Mouse (Mus musculus) heart, embryonic 14.5 days (tissue): ENCODE data around the gene Tiam1. TPM values are rescaled to one million over a fixed set of nuclear protein-coding genes. Genes with fewer than 3 reads are reported as not detected.

Experiments
- ATAC-seq: fragments of 200-750 bp; cut with Nextera tagmentation; 2 replicates; pipeline ENCODE4 v1.8.0; 2017; ENCODE audit warnings: low read depth, moderate TSS enrichment; ENCODE audit not compliant: insufficient number of reproducible peaks, insufficient read depth, low FRiP score
- H3K27ac ChIP-seq, 2 experiments: fragments of 200-500 bp in 1 of 2; fragments of 300-500 bp in 1 of 2; sonication (generic) in 1 of 2; replicated peaks in 1 of 2; 2 replicates each; pipeline ENCODE4 v1.5.1; 2012 to 2014; ENCODE audit warnings: low read depth in 2 of 2, low read length in 2 of 2, control low read depth in 1 of 2, mild to moderate bottlenecking in 1 of 2, mixed read lengths in 1 of 2; ENCODE audit not compliant: control insufficient read depth in 1 of 2, insufficient read depth in 1 of 2
- H3K27me3 ChIP-seq: fragments of 300-500 bp; sonication (generic); 2 replicates; pipeline ENCODE4 v1.6.1; 2014; ENCODE audit warnings: mild to moderate bottlenecking, low read length, control low read depth; ENCODE audit not compliant: control insufficient read depth, insufficient read depth
- H3K36me3 ChIP-seq: fragments of 300-500 bp; sonication (generic); 2 replicates; pipeline ENCODE4 v1.6.1; 2014; ENCODE audit warnings: mild to moderate bottlenecking, control low read depth, low read length, mixed read lengths; ENCODE audit not compliant: control insufficient read depth, insufficient read depth
- H3K4me1 ChIP-seq, 2 experiments: fragments of 200-500 bp in 1 of 2; fragments of 300-500 bp in 1 of 2; sonication (generic) in 1 of 2; 2 replicates each; pipeline ENCODE4 v1.6.1; 2012 to 2014; ENCODE audit warnings: low read length in 2 of 2, control low read depth in 1 of 2, mixed read lengths in 1 of 2; ENCODE audit not compliant: control insufficient read depth in 2 of 2, insufficient read depth in 2 of 2
- H3K4me2 ChIP-seq: fragments of 300-500 bp; sonication (generic); 2 replicates; pipeline ENCODE4 v1.6.1; 2014; ENCODE audit warnings: mild to moderate bottlenecking, low read length
- H3K4me3 ChIP-seq, 2 experiments: fragments of 200-500 bp in 1 of 2; fragments of 300-500 bp in 1 of 2; sonication (generic) in 1 of 2; 2 replicates each; pipeline ENCODE4 v1.5.1; 2012 to 2014; ENCODE audit warnings: low read length in 2 of 2, mild to moderate bottlenecking in 2 of 2, control low read depth in 1 of 2, low read depth in 1 of 2, moderate library complexity in 1 of 2; ENCODE audit not compliant: control insufficient read depth in 1 of 2, insufficient read depth in 1 of 2
- H3K9ac ChIP-seq: fragments of 300-500 bp; sonication (generic); 2 replicates; pipeline ENCODE4 v1.6.1; 2014; ENCODE audit warnings: mild to moderate bottlenecking, low read length
- H3K9me3 ChIP-seq: fragments of 300-500 bp; sonication (generic); 2 replicates; pipeline ENCODE4 v1.6.1; 2016; ENCODE audit warnings: low read length, control low read depth; ENCODE audit not compliant: control insufficient read depth
- WGBS: fragments of 180-500 bp; shearing (Covaris S2); extraction: QIAGEN DNeasy Blood & Tissue Kit; methylation state at CpG from one replicate; pipeline ENCODE4 v1.1.7; 2014; 5-methylcytosine and 5-hydroxymethylcytosine counted together
- polyA plus RNA-seq: library from polyadenylated mRNA; unstranded; fragments of >200 nt; fragmentation: Nextera tagmentation; extraction: Ambion mirVana; gene quantifications from 2 replicates; pipeline ENCODE4 v1.2.1, GENCODE M21; 2014

Tiam1 gene
- polyA plus RNA-seq, 1 experiment from 2014 or later: 12.6 TPM

DNA sequence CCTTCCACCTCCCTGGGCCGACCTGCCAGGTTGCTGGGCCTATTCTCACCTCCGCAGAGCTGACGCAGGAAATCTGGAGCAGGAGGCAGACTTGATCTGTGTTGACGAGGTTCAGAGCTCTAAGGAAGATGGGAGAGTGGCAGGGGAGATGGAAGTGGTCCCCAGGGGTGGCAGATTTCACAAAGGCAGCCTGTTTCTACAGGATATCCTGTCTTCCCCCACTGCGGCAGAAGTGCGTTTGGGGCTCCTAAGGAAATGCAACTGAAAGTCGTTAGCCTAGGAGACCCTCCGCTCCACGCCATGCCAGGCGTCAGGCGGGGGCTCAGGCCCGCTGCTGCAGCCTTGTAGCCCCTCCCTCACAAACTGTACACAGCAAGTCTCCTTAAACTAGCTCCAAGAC, 5.4 kb downstream of the Tiam1 start:
- no peak for ATAC-seq
- peaks cover 6 to 10% of the 10 kb centered on the region in 2 experiments; a peak in 2 of 4 replicates for H3K4me1 ChIP-seq
- H3K4me3 ChIP-seq: no peak overlapping the region
- 60% methylated on average over 12 of the region's 12 CpGs for WGBS
- H3K4me2 ChIP-seq: peak overlapping the region; percentile 13; the same call in 1 of the 2 replicates
- H3K9ac ChIP-seq: no peak overlapping the region
- no peak overlapping the region for H3K27ac ChIP-seq
- no peaks in the 10 kb centered on the region for H3K27me3 ChIP-seq
- H3K9me3 ChIP-seq: no peaks in the 10 kb centered on the region
- H3K36me3 ChIP-seq: 0 out of 2 replicates have a peak, but pooled peaks cover 2% of the 10 kb centered on the region

DNA sequence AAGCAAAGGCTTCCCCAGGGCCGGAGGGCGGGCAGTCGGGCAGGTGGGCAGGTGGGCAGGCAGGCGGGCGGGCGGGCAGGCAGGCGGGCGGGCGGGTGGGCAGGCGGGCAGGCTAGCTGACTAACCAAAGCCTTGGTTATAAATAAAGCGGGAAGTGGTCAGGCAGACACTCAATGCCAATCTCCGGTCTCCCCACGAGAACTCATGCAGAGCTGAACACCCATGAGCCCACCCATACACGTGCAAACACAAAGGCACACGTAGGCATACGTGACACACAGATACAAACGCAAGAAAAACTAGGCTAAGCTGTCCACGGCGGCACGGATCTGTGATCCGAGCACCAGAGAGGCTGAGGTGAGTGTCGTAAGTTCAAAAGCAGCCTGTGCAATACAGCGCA, 6.4 kb downstream of the Tiam1 start:
- H3K9ac ChIP-seq: no peak overlapping the region
- H3K27me3 ChIP-seq: no peaks in the 10 kb centered on the region
- H3K36me3 ChIP-seq: 0 out of 2 replicates have a peak, but pooled peaks cover 2% of the 10 kb centered on the region
- no peaks in the 10 kb centered on the region for H3K9me3 ChIP-seq
- no peak for ATAC-seq
- H3K27ac ChIP-seq: no peak overlapping the region
- H3K4me1 ChIP-seq: peaks cover 6 to 7% of the 10 kb centered on the region in 2 experiments; a peak in 3 of 4 replicates
- H3K4me2 ChIP-seq: no peak overlapping the region
- WGBS: 96% methylated on average over 17 of the region's 23 CpGs
- H3K4me3 ChIP-seq: no peak overlapping the region

DNA sequence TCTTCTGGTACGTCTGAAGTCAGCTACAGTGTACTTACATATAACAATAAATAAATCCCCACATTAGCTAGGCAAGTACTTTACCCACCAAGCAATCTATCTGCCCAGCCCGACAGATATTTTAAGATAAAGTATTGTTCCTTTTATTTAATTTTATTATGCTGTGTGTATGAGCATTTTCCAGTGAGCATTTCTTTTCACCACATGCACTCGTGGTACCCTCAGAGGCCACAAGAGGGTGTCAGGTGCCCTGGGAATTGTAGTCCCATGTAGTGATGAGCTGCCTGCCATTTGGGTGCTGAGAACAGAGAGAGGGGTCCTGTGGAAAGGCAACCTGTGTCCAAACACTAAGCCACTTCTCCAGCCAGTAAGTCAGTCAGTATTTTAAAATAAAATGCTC, 8.0 kb downstream of the Tiam1 start:
- Histone ChIP-seq H3K36me3 (0 out of 2 replicates have a peak, but pooled peaks cover 2% of the 10 kb centered on the region), H3K4me1 (peaks cover 0 to 6% of the 10 kb centered on the region in 2 experiments; a peak in 2 of 4 replicates), H3K9me3 (no peaks in the 10 kb centered on the region), H3K4me2 (no peak overlapping the region), H3K27me3 (no peaks in the 10 kb centered on the region), H3K27ac (no peak overlapping the region), H3K4me3 (no peak overlapping the region), H3K9ac (no peak overlapping the region)
- ATAC-seq: no peak
- 96% methylated on average over 3 of the region's 3 CpGs for WGBS

DNA sequence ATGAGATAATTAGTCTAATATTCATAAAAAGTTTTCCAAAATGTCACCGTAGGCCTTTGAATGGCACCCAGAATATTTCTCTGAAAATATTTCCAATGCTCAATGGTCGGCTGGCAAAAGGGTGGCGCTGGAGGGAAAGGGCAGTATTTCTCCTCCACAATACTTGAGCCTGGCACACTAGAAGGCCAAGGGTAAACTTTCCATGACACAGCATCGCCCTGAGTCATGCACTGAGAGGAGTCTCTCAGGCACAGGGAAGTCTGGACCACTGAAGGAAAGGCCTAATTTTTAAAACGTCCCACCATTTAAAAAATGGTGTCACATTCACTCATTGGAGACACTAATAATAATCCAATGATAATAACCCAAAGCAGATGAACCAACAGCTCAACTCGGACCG, 9.2 kb downstream of the Tiam1 start:
- 90% methylated on average over 5 of the region's 7 CpGs for whole genome bisulfite sequencing
- Histone ChIP-seq H3K9me3 (no peaks in the 10 kb centered on the region), H3K9ac (no peak overlapping the region), H3K27me3 (no peaks in the 10 kb centered on the region), H3K36me3 (0 out of 2 replicates have a peak, but pooled peaks cover 2% of the 10 kb centered on the region), H3K4me3 (no peak overlapping the region), H3K4me2 (no peak overlapping the region), H3K27ac (no peak overlapping the region), H3K4me1 (peaks cover 0 to 6% of the 10 kb centered on the region in 2 experiments; a peak in 3 of 4 replicates)
- no peak for ATAC-seq

DNA sequence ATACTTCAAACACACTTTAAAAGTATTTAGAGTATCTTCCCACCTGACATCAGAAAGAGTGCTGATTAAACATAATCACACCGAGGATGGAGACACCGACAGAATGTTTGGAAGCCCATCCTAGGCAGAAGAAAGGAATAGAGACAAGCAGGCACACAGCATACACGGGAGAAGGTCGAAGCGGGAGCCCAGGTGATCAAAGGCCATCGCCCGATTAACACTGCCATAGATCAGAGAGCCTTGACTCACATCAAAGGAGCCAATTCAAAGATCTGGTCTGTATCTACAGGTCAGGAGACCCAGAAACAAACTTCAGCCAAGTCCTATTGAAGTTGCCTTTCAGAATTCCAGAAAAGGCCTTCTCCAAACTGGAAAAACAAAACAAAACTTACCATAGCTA, 10.8 kb downstream of the Tiam1 start:
- Histone ChIP-seq H3K9me3 (no peaks in the 10 kb centered on the region), H3K9ac (no peak overlapping the region), H3K4me1 (peaks cover 9 to 12% of the 10 kb centered on the region in 2 experiments), H3K27me3 (no peaks in the 10 kb centered on the region), H3K4me2 (no peak overlapping the region), H3K4me3 (no peak overlapping the region), H3K27ac (no peak overlapping the region), H3K36me3 (0 out of 2 replicates have a peak, but pooled peaks cover 2% of the 10 kb centered on the region)
- 61% methylated on average over 7 of the region's 7 CpGs for WGBS
- no peak for ATAC-seq

DNA sequence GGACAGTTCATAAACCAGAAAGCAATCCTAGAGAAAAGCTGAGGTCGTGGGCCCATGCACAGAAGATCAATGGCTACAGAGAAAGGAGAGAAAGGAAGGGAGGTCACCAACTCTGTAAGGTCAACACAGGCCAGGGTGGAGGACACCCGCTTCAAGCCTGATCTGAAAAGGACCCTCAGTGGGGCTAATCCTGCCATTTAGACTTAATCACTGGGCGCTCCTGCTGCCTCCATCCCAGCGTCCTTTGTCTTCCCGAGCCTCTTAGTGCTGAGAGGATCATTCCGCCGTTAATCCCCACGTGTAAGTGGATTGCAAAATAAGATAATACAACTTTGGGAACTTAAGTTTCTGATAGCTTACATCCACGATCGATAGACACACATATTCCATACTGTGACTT, 11.2 kb downstream of the Tiam1 start:
- Histone ChIP-seq H3K9ac (no peak overlapping the region), H3K4me3 (no peak overlapping the region), H3K36me3 (no peaks in the 10 kb centered on the region), H3K4me2 (no peak overlapping the region), H3K27me3 (no peaks in the 10 kb centered on the region), H3K9me3 (no peaks in the 10 kb centered on the region), H3K27ac (no peak overlapping the region), H3K4me1 (peaks cover 9 to 14% of the 10 kb centered on the region in 2 experiments)
- WGBS: 42% methylated on average over 10 of the region's 10 CpGs
- no peak for ATAC-seq

DNA sequence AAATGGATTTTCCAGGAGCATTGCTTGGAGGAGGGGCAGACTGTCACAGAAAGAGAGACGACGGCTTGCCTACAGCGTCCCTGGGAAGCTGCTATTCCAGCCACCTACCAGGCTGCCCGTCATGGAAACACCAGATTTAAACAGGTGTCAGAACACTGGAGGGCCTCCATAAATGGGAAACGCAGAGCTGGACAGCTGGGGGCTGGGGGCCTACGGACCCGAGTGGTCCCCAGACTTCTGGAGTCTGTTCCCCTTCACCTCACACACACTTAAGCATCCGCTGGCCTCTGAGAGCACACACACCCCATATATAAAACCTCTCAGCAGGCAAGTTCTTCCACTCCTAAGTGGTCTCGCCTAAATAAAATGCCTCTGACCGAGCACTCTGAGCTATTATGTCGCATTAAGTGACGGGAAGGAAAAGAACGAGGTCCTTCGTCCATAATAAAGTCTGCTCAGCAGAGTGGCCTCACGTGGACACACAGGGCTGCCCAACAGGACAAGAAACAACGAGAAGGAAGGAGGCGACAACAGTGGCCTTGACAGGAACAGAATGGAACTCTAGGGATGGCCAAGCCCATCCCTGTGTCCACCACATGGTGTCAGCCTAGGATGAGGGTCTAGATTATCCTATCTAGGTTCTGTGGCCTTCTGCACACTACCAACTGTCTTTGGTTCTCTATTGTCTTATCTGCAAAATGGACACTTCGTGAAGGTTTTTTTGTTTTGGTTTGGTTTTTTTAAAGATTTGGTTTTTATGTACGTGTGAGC, 14.6 kb downstream of the Tiam1 start:
- WGBS: 37% methylated on average over 19 of the region's 19 CpGs
- H3K9ac ChIP-seq: no peak overlapping the region

More for the DNA sequence above, 14.6 kb downstream of the Tiam1 start:
- Histone ChIP-seq H3K4me1 (peaks cover 14 to 32% of the 10 kb centered on the region in 2 experiments), H3K36me3 (no peaks in the 10 kb centered on the region), H3K27me3 (no peaks in the 10 kb centered on the region), H3K9me3 (no peaks in the 10 kb centered on the region), H3K27ac (peak overlapping the region; percentile 43 to 51), H3K4me2 (peak overlapping the region; percentile 29), H3K4me3 (no peak overlapping the region)
- ATAC-seq: peak; percentile 48; the same call in 1 of the 2 replicates
